Mouse (Mus musculus): ENCODE data around the gene Rpusd1. TPM values are rescaled to one million over a fixed set of nuclear protein-coding genes. Genes with fewer than 3 reads are reported as not detected.
"Not testable (repeated sequence)": the region's sequence is repeated elsewhere in the genome, so short reads cannot be mapped to it uniquely, and the experiment has no call there.

The Rpusd1 gene
- polyA plus RNA-seq, 1 experiment from 2014 or later, result 27.0 TPM

GRCm38 (mm10) chr17:25716711-25717637 is 10.5 kb upstream of the Rpusd1 start, which contains the start of gene Gng13:
TSS of gene Gng13 (plus strand) at chr17:25717171.
- peak within 1 kb of the TSS; percentile 66 for H3K27ac ChIP-seq
- peak; percentile 63 for DNase-seq (ENCODE audit: low spot score)
- 2% methylated on average over 45 of the region's 45 CpGs for WGBS

GRCm38 (mm10) chr17:25717691-25718090 is 9.8 kb upstream of the Rpusd1 start:
- WGBS, result 10% methylated on average over 6 of the region's 6 CpGs
- peaks cover 36% of the 10 kb centered on the region for H3K27me3 ChIP-seq (ENCODE audit: low read depth, poor library complexity, severe bottlenecking)
- DNase-seq (ENCODE audit: low spot score), result peak; percentile 49

More at GRCm38 (mm10) chr17:25716711-25717637, 10.5 kb upstream of the Rpusd1 start, which contains the start of gene Gng13:
- Histone ChIP-seq H3K36me3 (peaks cover 37% of the 10 kb centered on the region), H3K27me3 (ENCODE audit: low read depth, poor library complexity, severe bottlenecking) (peaks cover 36% of the 10 kb centered on the region), H3K4me1 (peaks cover 24% of the 10 kb centered on the region), H3K9me3 (replicated peaks) (no peaks in the 10 kb centered on the region), H3K4me3 (peak within 1 kb of the TSS; percentile 53)

GRCm38 (mm10) chr17:25721476-25721875 is 6.0 kb upstream of the Rpusd1 start:
- peaks cover 25% of the 10 kb centered on the region for H3K4me1 ChIP-seq
- H3K36me3 ChIP-seq, result peaks cover 77% of the 10 kb centered on the region
- no peak overlapping the region for H3K27ac ChIP-seq
- WGBS, result 93% methylated on average over 5 of the region's 5 CpGs
- no peak overlapping the region for H3K4me3 ChIP-seq
- DNase-seq (ENCODE audit: low spot score), result no peak
- H3K9me3 ChIP-seq (replicated peaks), result no peaks in the 10 kb centered on the region
- peaks cover 24% of the 10 kb centered on the region for H3K27me3 ChIP-seq (ENCODE audit: low read depth, poor library complexity, severe bottlenecking)

More at GRCm38 (mm10) chr17:25717691-25718090, 9.8 kb upstream of the Rpusd1 start:
- peak overlapping the region; percentile 66 for H3K27ac ChIP-seq
- peaks cover 24% of the 10 kb centered on the region for H3K4me1 ChIP-seq
- H3K4me3 ChIP-seq, result peak overlapping the region; percentile 53
- no peaks in the 10 kb centered on the region for H3K9me3 ChIP-seq (replicated peaks)
- H3K36me3 ChIP-seq, result peaks cover 44% of the 10 kb centered on the region

- WGBS, result 96% methylated on average over 19 of the region's 19 CpGs
- peaks cover 4% of the 10 kb centered on the region for H3K27me3 ChIP-seq (ENCODE audit: low read depth, poor library complexity, severe bottlenecking)
- DNase-seq (ENCODE audit: low spot score), result no peak
- H3K9me3 ChIP-seq (replicated peaks), result no peaks in the 10 kb centered on the region
- no peak overlapping the region for H3K27ac ChIP-seq
- H3K4me1 ChIP-seq, result peaks cover 23% of the 10 kb centered on the region
- H3K4me3 ChIP-seq, result no peak overlapping the region
- H3K36me3 ChIP-seq, result peaks cover 74% of the 10 kb centered on the region
Measured at GRCm38 (mm10) chr17:25723470-25723869, 4.0 kb upstream of the Rpusd1 start.

- no peak for DNase-seq (ENCODE audit: low spot score)
- Histone ChIP-seq H3K4me3 (no peak overlapping the region), H3K27me3 (ENCODE audit: low read depth, poor library complexity, severe bottlenecking) (no peaks in the 10 kb centered on the region), H3K27ac (no peak overlapping the region), H3K36me3 (peaks cover 71% of the 10 kb centered on the region), H3K4me1 (peaks cover 26% of the 10 kb centered on the region), H3K9me3 (replicated peaks) (no peaks in the 10 kb centered on the region)
- WGBS, result 75% methylated on average over 7 of the region's 7 CpGs
Measured at GRCm38 (mm10) chr17:25723919-25724318, 3.6 kb upstream of the Rpusd1 start.

GRCm38 (mm10) chr17:25725264-25725663 is 2.2 kb upstream of the Rpusd1 start:
- Histone ChIP-seq H3K27me3 (ENCODE audit: low read depth, poor library complexity, severe bottlenecking) (no peaks in the 10 kb centered on the region), H3K27ac (no peak overlapping the region), H3K4me3 (no peak overlapping the region), H3K36me3 (peaks cover 69% of the 10 kb centered on the region), H3K9me3 (replicated peaks) (no peaks in the 10 kb centered on the region), H3K4me1 (peaks cover 26% of the 10 kb centered on the region)
- no peak for DNase-seq (ENCODE audit: low spot score)
- 91% methylated on average over 6 of the region's 6 CpGs for WGBS

- H3K9me3 ChIP-seq (replicated peaks), result no peaks in the 10 kb centered on the region
- H3K4me3 ChIP-seq, result peak overlapping the region; percentile 77
- H3K27me3 ChIP-seq (ENCODE audit: low read depth, poor library complexity, severe bottlenecking), result no peaks in the 10 kb centered on the region
- peaks cover 26% of the 10 kb centered on the region for H3K4me1 ChIP-seq
- 25% methylated on average over 4 of the region's 4 CpGs for WGBS
- peaks cover 56% of the 10 kb centered on the region for H3K36me3 ChIP-seq
- no peak for DNase-seq (ENCODE audit: low spot score)
- peak overlapping the region; percentile 86 for H3K27ac ChIP-seq
Measured at GRCm38 (mm10) chr17:25728009-25728270, 470 bp downstream of the Rpusd1 start.

GRCm38 (mm10) chr17:25732082-25732481 is 4.6 kb downstream of the Rpusd1 start:
- 18% methylated on average over 2 of the region's 2 CpGs for WGBS
- no peaks in the 10 kb centered on the region for H3K27me3 ChIP-seq (ENCODE audit: low read depth, poor library complexity, severe bottlenecking)
- peaks cover 27% of the 10 kb centered on the region for H3K36me3 ChIP-seq
- peak; percentile 94 for DNase-seq (ENCODE audit: low spot score)
- no peak overlapping the region for H3K27ac ChIP-seq
- peaks cover 13% of the 10 kb centered on the region for H3K4me1 ChIP-seq
- H3K9me3 ChIP-seq (replicated peaks), result no peaks in the 10 kb centered on the region
- no peak overlapping the region for H3K4me3 ChIP-seq

GRCm38 (mm10) chr17:25735246-25735645 is 7.8 kb downstream of the Rpusd1 start:
- H3K36me3 ChIP-seq, result peaks cover 14% of the 10 kb centered on the region
- no peak overlapping the region for H3K4me3 ChIP-seq
- no peaks in the 10 kb centered on the region for H3K9me3 ChIP-seq (replicated peaks)
- no peak overlapping the region for H3K27ac ChIP-seq
- no peaks in the 10 kb centered on the region for H3K27me3 ChIP-seq (ENCODE audit: low read depth, poor library complexity, severe bottlenecking)
- DNase-seq (ENCODE audit: low spot score), result no peak
- H3K4me1 ChIP-seq, result no peaks in the 10 kb centered on the region
- 83% methylated on average over 5 of the region's 5 CpGs for WGBS

GRCm38 (mm10) chr17:25735745-25736144 is 8.3 kb downstream of the Rpusd1 start, which contains the start of gene Mslnl:
TSS of gene Mslnl (plus strand) at chr17:25736042.
- 87% methylated on average over 3 of the region's 3 CpGs for WGBS
- Histone ChIP-seq H3K4me1 (no peaks in the 10 kb centered on the region), H3K36me3 (peaks cover 9% of the 10 kb centered on the region), H3K9me3 (replicated peaks) (no peaks in the 10 kb centered on the region), H3K27me3 (ENCODE audit: low read depth, poor library complexity, severe bottlenecking) (no peaks in the 10 kb centered on the region), H3K4me3 (no peak within 1 kb of the TSS), H3K27ac (no peak within 1 kb of the TSS)
- DNase-seq (ENCODE audit: low spot score), result no peak

GRCm38 (mm10) chr17:25738861-25739260 is 11.4 kb downstream of the Rpusd1 start:
- 83% methylated on average over 7 of the region's 7 CpGs for WGBS
- 0 out of 2 replicates have a peak, but pooled peaks cover 6% of the 10 kb centered on the region for H3K27me3 ChIP-seq (ENCODE audit: low read depth, poor library complexity, severe bottlenecking)
- no peak overlapping the region for H3K27ac ChIP-seq
- no peaks in the 10 kb centered on the region for H3K36me3 ChIP-seq
- H3K4me1 ChIP-seq, result no peaks in the 10 kb centered on the region
- H3K4me3 ChIP-seq, result no peak overlapping the region
- no peak for DNase-seq (ENCODE audit: low spot score)
- no peaks in the 10 kb centered on the region for H3K9me3 ChIP-seq (replicated peaks)

- H3K27me3 ChIP-seq (ENCODE audit: low read depth, poor library complexity, severe bottlenecking); H3K36me3 ChIP-seq: not testable (repeated sequence)
- WGBS, result 80% methylated on average over 12 of the region's 12 CpGs
Measured at GRCm38 (mm10) chr17:25741471-25741870, 14.0 kb downstream of the Rpusd1 start.

GRCm38 (mm10) chr17:25743831-25744230 is 16.4 kb downstream of the Rpusd1 start:
- H3K27ac ChIP-seq, result no peak overlapping the region
- DNase-seq (ENCODE audit: low spot score), result no peak
- H3K4me1 ChIP-seq, result no peaks in the 10 kb centered on the region
- 0 out of 2 replicates have a peak, but pooled peaks cover 6% of the 10 kb centered on the region for H3K27me3 ChIP-seq (ENCODE audit: low read depth, poor library complexity, severe bottlenecking)
- no peaks in the 10 kb centered on the region for H3K36me3 ChIP-seq
- no peak overlapping the region for H3K4me3 ChIP-seq
- H3K9me3 ChIP-seq (replicated peaks), result no peaks in the 10 kb centered on the region
- 93% methylated on average over 9 of the region's 9 CpGs for WGBS

More at GRCm38 (mm10) chr17:25741471-25741870, 14.0 kb downstream of the Rpusd1 start:
- not testable (repeated sequence) for H3K27ac ChIP-seq; H3K4me1 ChIP-seq; DNase-seq (ENCODE audit: low spot score); H3K4me3 ChIP-seq; H3K9me3 ChIP-seq (replicated peaks)

All from limb, embryonic 10.5 days (tissue).